Mouse (Mus musculus) adrenal gland, adult 2 months (tissue): Measurements from ENCODE around the gene Slc5a3. TPM values are rescaled to one million over a fixed set of nuclear protein-coding genes. Genes with fewer than 3 reads are reported as not detected.
"Not testable (repeated sequence)": the region's sequence is repeated elsewhere in the genome, so short reads cannot be mapped to it uniquely, and the experiment has no call there.

ENCODE experiments used
- DNase-seq: peaks from one replicate; pipeline ENCODE4 v3.0.0; 2021
- polyA plus RNA-seq: library from polyadenylated mRNA; depleted of rRNA; stranded (reverse); fragments of >200 nt; gene quantifications from 2 replicates; pipeline ENCODE4 v1.2.3, GENCODE M21; 2012
- total RNA-seq, 2 experiments: library from RNA; stranded (reverse); gene quantifications; 2 replicates each; pipeline ENCODE4 v1.2.3; 2021

Slc5a3 gene
- total and polyA plus RNA-seq, 3 experiments = 2.6 to 46.6 (median 23.6) TPM

DNA sequence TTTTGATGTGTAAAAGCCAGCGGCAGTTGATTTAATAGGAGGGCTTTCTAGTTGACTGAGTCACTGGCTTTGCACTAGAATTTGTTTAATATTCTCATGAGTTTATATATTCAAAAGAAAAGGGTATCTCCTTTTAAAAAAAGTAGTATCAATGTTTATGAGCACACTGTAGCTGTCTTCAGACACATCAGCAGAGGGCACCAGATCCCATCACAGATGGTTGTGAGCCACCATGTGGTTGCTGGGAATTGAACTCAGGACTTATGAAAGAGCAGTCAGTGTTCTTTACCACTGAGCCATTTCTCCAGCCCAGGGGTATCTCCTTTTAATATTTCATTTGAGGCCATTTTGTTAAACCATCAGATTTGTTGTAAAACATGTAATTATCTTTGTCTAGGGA, 4.7 kb downstream of the Slc5a3 start:
- DNase-seq = no peak

- DNase-seq = no peak
Measured at GRCm38 (mm10) chr16:92064801-92065200, 6.7 kb downstream of the Slc5a3 start.

DNA sequence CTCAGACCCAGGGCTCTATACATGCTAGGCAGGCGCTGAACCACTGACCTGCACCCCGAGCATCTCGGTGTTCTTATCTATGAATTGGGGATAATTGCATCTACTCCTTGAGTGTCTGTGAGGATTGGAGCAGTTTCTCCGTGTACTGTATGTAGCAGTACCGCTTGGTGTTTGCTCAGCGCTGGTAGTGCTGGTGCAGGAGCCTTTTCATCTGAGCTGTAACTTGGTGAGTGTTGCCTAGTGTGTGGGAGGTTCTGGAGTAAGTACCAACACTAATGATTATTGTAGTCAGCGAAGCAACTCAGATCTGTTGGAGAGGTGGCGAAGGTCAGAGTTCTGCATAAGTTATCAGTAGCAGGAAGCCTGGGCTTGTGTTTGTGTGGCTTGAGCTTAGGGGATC, 12.2 kb downstream of the Slc5a3 start:
- DNase-seq = no peak

DNA sequence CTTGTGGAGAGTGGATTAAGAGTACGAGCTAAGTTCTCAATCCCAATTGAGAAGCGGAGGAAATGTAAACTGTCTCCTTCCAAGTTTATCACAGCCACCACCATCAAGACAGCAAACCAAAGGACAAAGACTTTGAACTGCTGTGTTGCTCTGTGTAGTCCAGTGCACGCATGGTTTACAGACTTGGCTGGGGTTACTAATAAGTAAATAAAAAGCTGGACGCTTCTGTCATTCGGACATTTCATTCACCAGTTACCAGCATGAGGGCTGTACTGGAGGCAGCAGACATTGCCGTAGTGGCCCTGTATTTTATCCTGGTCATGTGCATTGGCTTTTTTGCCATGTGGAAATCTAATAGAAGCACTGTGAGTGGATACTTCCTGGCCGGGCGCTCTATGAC, 18.7 kb downstream of the Slc5a3 start:
- DNase-seq = no peak

- DNase-seq = no peak
Measured at GRCm38 (mm10) chr16:92083771-92084453, 25.8 kb downstream of the Slc5a3 start.

- DNase-seq = no peak
Measured at GRCm38 (mm10) chr16:92089225-92089624, 31.1 kb downstream of the Slc5a3 start.

GRCm38 (mm10) chr16:92091876-92092275, 33.8 kb downstream of the Slc5a3 start:
- DNase-seq = no peak

GRCm38 (mm10) chr16:92098351-92099051, 40.4 kb downstream of the Slc5a3 start:
- DNase-seq = no peak

DNA sequence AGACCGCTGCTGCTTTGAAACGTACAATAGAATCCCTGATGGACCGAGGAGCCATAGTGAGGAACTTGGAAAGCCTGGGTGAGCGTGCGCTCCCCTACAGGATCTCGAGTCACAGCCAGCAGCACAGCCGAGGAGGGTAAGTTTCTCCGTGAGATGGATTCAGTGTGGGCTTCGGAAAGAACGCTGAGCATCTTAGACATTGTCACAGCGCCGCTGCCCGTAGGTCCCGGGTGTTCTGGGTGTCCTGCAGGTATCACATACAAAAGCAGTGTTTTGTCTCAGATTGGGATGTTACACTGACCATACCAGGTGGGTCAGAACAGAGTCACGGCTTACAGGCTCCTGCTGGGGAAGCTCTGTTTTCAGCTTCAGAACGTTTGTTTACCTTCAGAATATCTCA, 41.5 kb downstream of the Slc5a3 start:
- no peak for DNase-seq

DNA sequence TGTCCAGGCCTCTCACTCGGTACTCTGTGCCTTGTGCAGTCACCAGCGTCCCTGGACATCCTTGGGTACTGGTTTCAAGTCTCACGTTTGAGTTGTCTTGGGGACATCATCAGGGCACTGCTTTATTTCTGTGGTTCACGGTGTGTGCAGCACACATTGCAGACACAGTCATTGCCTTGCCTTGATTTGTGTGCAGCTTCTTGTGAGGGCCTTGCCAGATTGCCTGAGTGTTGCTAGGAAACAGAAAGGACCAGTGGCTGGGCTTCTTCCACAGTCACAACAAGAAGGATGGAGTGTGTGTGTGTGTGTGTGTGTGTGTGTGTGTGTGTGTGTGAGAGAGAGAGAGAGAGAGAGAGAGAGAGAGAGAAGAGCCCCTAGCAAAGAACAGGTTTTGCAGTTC, 42.0 kb downstream of the Slc5a3 start:
- no peak for DNase-seq

DNA sequence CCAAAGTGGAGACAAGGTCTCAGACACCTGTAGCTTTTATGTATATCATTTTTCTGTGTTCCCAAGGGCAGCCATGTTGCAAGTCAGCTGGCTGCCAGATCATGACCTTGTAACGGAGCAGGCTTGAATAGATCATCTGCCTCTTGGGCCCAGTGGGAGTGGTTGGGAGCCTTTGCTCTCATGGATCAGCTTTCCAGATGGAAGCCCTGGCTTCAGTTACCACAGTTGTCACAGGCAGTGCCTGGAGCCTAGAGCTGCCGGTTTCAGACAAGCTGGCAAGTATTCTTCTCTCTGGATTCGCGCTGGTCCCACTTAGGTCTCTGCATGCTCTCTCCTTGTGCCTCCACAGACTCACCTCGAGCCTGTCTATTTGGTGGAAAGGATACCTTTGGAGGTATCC, 44.0 kb downstream of the Slc5a3 start:
- DNase-seq = peak; percentile 73

DNA sequence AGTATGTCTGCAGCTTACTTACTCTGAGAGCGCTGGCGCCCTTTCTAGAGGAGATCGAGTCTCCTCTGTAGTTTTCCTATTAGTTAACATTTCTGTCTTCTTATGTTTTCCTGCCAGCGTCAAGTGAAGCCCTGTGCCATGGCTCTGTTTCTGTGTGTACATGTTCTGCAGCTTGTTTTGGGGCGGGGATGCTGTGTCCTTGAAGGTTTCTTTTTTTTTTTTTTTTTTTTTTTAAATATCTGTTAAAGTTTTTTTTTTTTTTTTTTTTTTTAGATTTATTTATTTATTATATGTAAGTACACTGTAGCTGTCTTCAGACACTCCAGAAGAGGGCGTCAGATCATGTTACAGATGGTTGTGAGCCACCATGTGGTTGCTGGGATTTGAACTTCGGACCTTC, 44.8 kb downstream of the Slc5a3 start:
- DNase-seq = not testable (repeated sequence)

DNA sequence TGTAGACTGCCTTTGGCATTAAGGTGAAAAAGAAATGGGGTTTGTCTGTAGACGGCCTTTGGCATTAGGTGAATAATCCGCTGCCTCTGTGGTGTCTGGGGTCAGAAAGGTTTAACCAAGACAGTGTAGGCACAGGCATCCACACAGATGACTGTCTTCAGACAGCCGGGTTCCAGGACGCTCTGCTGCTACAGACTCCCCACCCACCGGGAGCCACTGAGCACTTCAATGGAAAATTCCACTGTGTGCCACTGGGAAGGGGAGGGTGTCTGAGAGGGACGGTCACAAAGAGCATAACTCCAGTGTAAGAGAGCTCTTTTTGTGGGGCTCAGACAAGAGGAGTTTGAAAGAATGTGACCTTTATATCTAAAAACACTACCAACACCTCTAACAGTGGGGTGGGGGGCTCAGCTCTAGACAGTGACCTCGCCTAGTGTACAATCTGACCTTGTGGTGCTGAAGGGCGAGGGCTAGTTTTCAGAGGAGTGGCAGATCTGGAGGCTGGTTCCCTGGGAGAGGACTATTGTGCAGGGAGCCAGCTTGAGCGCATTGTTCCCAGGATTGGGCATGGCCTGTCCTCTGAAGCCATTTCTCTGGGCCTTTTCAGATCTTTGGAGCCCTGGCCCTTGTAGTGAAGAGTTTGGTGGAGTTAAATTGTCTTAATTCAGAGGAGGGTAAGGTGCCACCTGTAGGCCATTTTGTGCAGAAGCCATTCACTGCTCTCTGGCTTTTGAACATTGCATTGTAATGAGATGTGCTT, 45.6 kb downstream of the Slc5a3 start:
- DNase-seq = peak; percentile 78

DNA sequence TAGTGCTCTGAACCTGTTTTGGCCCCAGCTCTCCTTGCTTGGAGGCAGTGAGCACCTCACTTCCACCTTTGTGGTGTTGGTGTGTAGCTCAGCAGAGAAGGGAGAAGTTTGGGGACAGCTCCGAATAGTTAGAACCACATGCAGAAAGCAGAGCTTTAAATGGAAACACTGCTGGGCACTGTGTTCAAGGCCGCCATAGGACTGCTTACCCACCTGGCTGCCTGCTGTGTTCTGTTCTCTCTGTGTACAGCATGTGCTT, 46.1 kb downstream of the Slc5a3 start:
- DNase-seq = no peak

GRCm38 (mm10) chr16:92104951-92105350, 46.8 kb downstream of the Slc5a3 start:
- no peak for DNase-seq

- DNase-seq = peak; percentile 60
Measured at GRCm38 (mm10) chr16:92105631-92106030, 47.5 kb downstream of the Slc5a3 start.

GRCm38 (mm10) chr16:92107346-92107745, 49.2 kb downstream of the Slc5a3 start:
- DNase-seq = no peak

GRCm38 (mm10) chr16:92114706-92115241, 56.7 kb downstream of the Slc5a3 start:
- peak; percentile 86 for DNase-seq

- peak; percentile 78 for DNase-seq
Measured at GRCm38 (mm10) chr16:92115611-92116421, 57.7 kb downstream of the Slc5a3 start.

DNA sequence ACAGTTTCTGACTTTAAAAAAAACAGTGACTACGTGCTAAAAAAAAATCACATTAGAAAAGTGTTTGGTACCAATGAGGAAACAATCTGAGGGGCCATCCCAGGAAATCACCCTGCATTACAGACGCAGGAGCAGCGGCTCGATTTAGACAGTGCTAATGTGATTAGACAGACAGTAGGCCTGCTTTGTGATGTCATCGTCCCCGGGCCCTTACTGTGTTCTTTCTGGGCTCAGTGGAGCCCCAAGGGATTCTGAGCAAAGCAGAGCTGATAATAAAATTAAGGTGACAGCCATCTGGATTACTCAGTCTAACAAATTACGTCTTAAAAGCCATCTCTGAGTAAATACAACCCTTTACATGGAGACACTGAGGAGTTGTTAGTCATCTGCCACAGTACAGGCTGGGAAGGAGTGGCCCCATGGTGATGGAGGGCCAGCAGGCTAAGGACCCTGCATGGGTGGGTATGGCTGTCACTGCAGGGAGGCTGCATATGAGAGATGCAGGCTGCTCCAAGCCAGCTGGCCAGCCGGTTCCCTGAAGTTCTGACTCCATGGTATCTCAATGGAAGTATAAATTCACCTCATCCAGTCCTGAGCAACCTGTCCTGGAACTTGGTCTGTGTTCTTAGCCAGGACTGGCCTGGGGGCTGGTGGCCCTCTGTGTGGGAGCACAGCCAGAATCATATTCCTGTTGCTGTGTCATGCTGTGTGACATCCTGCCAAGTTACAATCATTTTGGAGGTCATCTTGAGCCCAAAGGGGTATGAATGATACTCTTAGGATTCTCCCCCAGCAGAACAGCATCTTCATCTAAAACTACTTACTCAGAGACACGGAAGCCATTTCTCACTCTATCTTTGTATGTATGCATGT, 59.5 kb downstream of the Slc5a3 start:
- peak; percentile 61 for DNase-seq

DNA sequence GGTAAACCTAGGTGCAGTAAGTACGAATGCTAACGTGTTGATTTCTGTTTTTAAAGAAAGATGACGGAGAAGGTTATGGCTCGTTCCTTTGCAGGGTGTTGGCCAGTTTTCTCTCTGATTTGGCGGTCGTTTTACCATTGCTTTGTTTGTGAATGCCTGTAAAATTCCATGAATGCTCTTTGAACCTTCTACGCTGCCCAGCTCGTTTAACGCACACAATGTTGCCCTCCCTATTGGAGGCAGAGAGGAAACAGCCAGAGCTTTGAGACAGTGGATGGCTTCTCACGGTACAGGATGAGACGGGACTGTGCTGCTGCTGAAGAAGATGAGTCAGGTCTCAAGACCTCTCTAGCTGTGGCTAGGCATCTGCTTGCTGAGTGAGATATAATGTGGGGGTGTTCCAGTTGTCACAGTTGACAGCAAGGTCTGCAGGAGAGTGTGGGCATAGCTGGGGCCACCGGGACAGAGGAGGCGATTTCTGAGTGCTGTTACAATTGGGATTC, 60.9 kb downstream of the Slc5a3 start:
- DNase-seq = no peak
